ENCODE assay signal across 9 mouse cellular contexts in the genomic region with DNA sequence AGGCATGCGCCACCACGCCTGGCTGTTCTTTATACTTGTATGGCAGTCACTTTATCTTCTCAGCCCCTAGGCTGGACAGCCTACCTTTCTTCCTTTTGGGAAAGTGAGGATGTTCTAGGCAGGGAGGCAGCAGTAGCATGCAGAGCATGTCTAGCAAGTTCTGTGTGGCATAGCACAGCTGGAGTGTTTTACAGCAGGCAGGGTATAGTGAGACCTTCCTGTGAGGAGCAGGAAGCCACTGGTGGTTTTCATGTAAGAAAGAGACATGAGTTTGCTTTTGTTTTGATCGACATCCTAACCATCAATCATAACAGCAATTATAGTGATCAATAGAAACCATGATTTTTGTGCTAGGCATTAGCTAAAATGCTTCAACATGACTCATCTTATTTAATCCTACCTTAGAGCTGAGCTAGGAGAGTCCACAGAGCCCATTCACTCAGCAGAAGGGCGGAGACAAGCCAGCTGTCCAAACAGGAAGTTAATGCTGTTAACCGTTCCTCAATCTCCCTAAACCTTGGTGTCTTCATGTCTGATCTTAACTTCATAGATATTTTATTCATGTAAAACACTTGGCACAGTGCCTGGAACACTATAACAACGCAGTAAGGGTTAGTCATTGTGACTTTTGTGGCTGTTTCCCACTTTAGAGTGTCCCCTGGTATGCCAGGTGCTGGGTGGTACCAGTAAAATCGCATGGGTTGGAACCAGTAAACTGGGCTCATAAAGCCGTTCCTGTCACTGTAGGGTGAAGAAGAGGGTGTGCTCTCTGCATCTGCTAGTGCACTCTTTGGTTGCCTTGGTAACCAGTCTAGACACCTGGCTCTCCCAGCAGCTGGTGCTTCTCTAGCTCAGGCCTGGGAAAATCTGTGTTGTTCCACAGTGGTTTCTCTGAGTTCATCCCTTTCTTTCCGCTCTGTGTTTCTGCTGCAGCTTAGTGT. TPM values are rescaled to one million over a fixed set of nuclear protein-coding genes. Genes with fewer than 3 reads are reported as not detected.
A peak's percentile ranks its signal among the peaks of the same experiment; 100 is the strongest.
DNase-seq lines count a peak whose midpoint lies in the region; ATAC-seq lines count a peak whose summit lies in the region.
"Had no signal": no experiment of that assay in that cellular context is flagged by ENCODE, and none has a peak within 500 bp of the region (broad histone marks: within the 10 kb centered on the region; RNA-seq: fewer than 3 reads in every experiment).

No protein-coding gene starts in this region.

- no peak overlapping the region for H3K4me3 ChIP-seq in kidney, embryonic 14.5 days (ENCODE audit: low read length)

- peak; percentile 75 for ATAC-seq in kidney, embryonic 14.5 days (ENCODE audit: low FRiP score, low TSS enrichment)

- intact Hi-C loops in left cerebral cortex, postnatal 36 days (cut with DNase I) = no loop called here

- H3K9me3 ChIP-seq in kidney, embryonic 14.5 days (ENCODE audit: control insufficient read depth, low read length) = no peaks in the 10 kb centered on the region

- peaks cover 18% of the 10 kb centered on the region for H3K4me1 ChIP-seq in kidney, embryonic 14.5 days (ENCODE audit: control insufficient read depth, insufficient read depth, low read length)

- WGBS in kidney, embryonic 14.5 days = 41% methylated on average over 9 of the region's 9 CpGs

- no peak overlapping the region for H3K4me2 ChIP-seq in kidney, embryonic 14.5 days (replicated peaks; ENCODE audit: low read depth, low read length)

- DNase-seq in kidney, adult 11 months = no peak
- DNase-seq in ES-CJ7 (ENCODE audit: low read depth, low spot score) = peak; percentile 27
- DNase-seq in forelimb bud, embryonic 11.5 days (ENCODE audit: low read depth, low spot score) = peak; percentile 52
- DNase-seq in left cerebral cortex, postnatal 36 days (ENCODE audit: low spot score in 2 of 2) = peak; percentile 17 to 24
- peak; percentile 52 for DNase-seq in retina, postnatal 1 day
- DNase-seq in cerebellum, adult 11 months = no peak
- no peak for DNase-seq in adrenal gland, postnatal 10 days

- H3K27me3 ChIP-seq in kidney, embryonic 14.5 days (ENCODE audit: control insufficient read depth, insufficient read depth, low read length) = no peaks in the 10 kb centered on the region

- peak overlapping the region; percentile 7; the same call in 1 of the 2 replicates for H3K27ac ChIP-seq in kidney, embryonic 14.5 days (ENCODE audit: low read depth, low read length)

- no peak overlapping the region for H3K9ac ChIP-seq in kidney, embryonic 14.5 days (ENCODE audit: low read depth, low read length)

- H3K36me3 ChIP-seq in kidney, embryonic 14.5 days (ENCODE audit: control insufficient read depth, insufficient read depth, low read length) = no peaks in the 10 kb centered on the region

RNA-seq across cellular contexts. Expression of a gene that starts 21.9 kb away (rescaled TPM):
- not detected in 2 replicates for polyA plus RNA-seq in kidney, embryonic 14.5 days (2014; fragmentation: Nextera tagmentation; extraction: Ambion mirVana)
- not detected for total RNA-seq in left cerebral cortex, postnatal 36 days (2021)
- 1 to 10 TPM in 1 of 2 experiments, not detected in 1; 3.9 TPM for total RNA-seq in adrenal gland, postnatal 10 days (2021)
- polyA plus RNA-seq: cortical plate, adult 2 months had no signal

Comparison
In these comparisons a context has a peak if more than half of its experiments do, and no peak if none do; other contexts are left out.
1. DNase-seq: peak in ES-CJ7 (single experiment), forelimb bud, embryonic 11.5 days (single experiment), left cerebral cortex, postnatal 36 days (2 of 2) and retina, postnatal 1 day (single experiment); none in kidney, adult 11 months (single experiment), cerebellum, adult 11 months (single experiment) and adrenal gland, postnatal 10 days (single experiment).